Mouse (Mus musculus): ENCODE data around the gene 2310022B05Rik.

The 2310022B05Rik gene

GRCm38 (mm10) chr8:124691706-124692105 is 28.5 kb upstream of the 2310022B05Rik start:
- Histone ChIP-seq H3K4me3 (replicated peaks; ENCODE audit: low read length) (no peak overlapping the region), H3K36me3 (ENCODE audit: insufficient read depth, low read length) (peaks cover 82% of the 10 kb centered on the region), H3K4me1 (replicated peaks; ENCODE audit: low read depth, low read length) (no peaks in the 10 kb centered on the region), H3K9me3 (ENCODE audit: low read length) (no peaks in the 10 kb centered on the region), H3K27me3 (ENCODE audit: insufficient read depth, low read length) (no peaks in the 10 kb centered on the region)
- no peak for TF ChIP-seq CTCF (conservative IDR thresholded peaks at IDR 0.05; ENCODE audit: low read length)
- TF ChIP-seq POU5F1 (IDR thresholded peaks at IDR 0.05; ENCODE audit: borderline replicate concordance, low read length), result no peak
- no peak for TF ChIP-seq NANOG (IDR thresholded peaks at IDR 0.05; ENCODE audit: borderline replicate concordance, low read length)

- TF ChIP-seq NANOG (IDR thresholded peaks at IDR 0.05; ENCODE audit: borderline replicate concordance, low read length) (no peak), CTCF (conservative IDR thresholded peaks at IDR 0.05; ENCODE audit: low read length) (no peak), POU5F1 (IDR thresholded peaks at IDR 0.05; ENCODE audit: borderline replicate concordance, low read length) (no peak)
- peaks cover 82% of the 10 kb centered on the region for H3K36me3 ChIP-seq (ENCODE audit: insufficient read depth, low read length)
Measured at GRCm38 (mm10) chr8:124688899-124689298, 25.7 kb upstream of the 2310022B05Rik start.

GRCm38 (mm10) chr8:124682218-124682617 is 19.0 kb upstream of the 2310022B05Rik start:
- no peaks in the 10 kb centered on the region for H3K27me3 ChIP-seq (ENCODE audit: insufficient read depth, low read length)
- H3K36me3 ChIP-seq (ENCODE audit: insufficient read depth, low read length), result peaks cover 93% of the 10 kb centered on the region
- TF ChIP-seq CTCF (conservative IDR thresholded peaks at IDR 0.05; ENCODE audit: low read length), result no peak
- TF ChIP-seq NANOG (IDR thresholded peaks at IDR 0.05; ENCODE audit: borderline replicate concordance, low read length), result no peak
- no peak for TF ChIP-seq POU5F1 (IDR thresholded peaks at IDR 0.05; ENCODE audit: borderline replicate concordance, low read length)
- no peaks in the 10 kb centered on the region for H3K9me3 ChIP-seq (ENCODE audit: low read length)
- H3K4me1 ChIP-seq (replicated peaks; ENCODE audit: low read depth, low read length), result peaks cover 48% of the 10 kb centered on the region
- H3K4me3 ChIP-seq (replicated peaks; ENCODE audit: low read length), result no peak overlapping the region

More at GRCm38 (mm10) chr8:124688899-124689298, 25.7 kb upstream of the 2310022B05Rik start:
- Histone ChIP-seq H3K27me3 (ENCODE audit: insufficient read depth, low read length) (no peaks in the 10 kb centered on the region), H3K4me1 (replicated peaks; ENCODE audit: low read depth, low read length) (no peaks in the 10 kb centered on the region), H3K4me3 (replicated peaks; ENCODE audit: low read length) (no peak overlapping the region), H3K9me3 (ENCODE audit: low read length) (no peaks in the 10 kb centered on the region)

GRCm38 (mm10) chr8:124681792-124682157 is 18.6 kb upstream of the 2310022B05Rik start:
- Histone ChIP-seq H3K27me3 (ENCODE audit: insufficient read depth, low read length) (no peaks in the 10 kb centered on the region), H3K36me3 (ENCODE audit: insufficient read depth, low read length) (peaks cover 94% of the 10 kb centered on the region), H3K4me3 (replicated peaks; ENCODE audit: low read length) (no peak overlapping the region), H3K4me1 (replicated peaks; ENCODE audit: low read depth, low read length) (peaks cover 53% of the 10 kb centered on the region), H3K9me3 (ENCODE audit: low read length) (no peaks in the 10 kb centered on the region)
- TF ChIP-seq NANOG (IDR thresholded peaks at IDR 0.05; ENCODE audit: borderline replicate concordance, low read length), result no peak
- TF ChIP-seq CTCF (conservative IDR thresholded peaks at IDR 0.05; ENCODE audit: low read length), result peak; percentile 16; the same call in 1 of the 2 replicates

GRCm38 (mm10) chr8:124681077-124681791 is 18.1 kb upstream of the 2310022B05Rik start:
- H3K36me3 ChIP-seq (ENCODE audit: insufficient read depth, low read length), result peaks cover 89% of the 10 kb centered on the region
- H3K4me3 ChIP-seq (replicated peaks; ENCODE audit: low read length), result no peak overlapping the region
- H3K9me3 ChIP-seq (ENCODE audit: low read length), result no peaks in the 10 kb centered on the region
- TF ChIP-seq CTCF (conservative IDR thresholded peaks at IDR 0.05; ENCODE audit: low read length) (no peak), NANOG (IDR thresholded peaks at IDR 0.05; ENCODE audit: borderline replicate concordance, low read length) (no peak), POU5F1 (IDR thresholded peaks at IDR 0.05; ENCODE audit: borderline replicate concordance, low read length) (no peak)
- no peaks in the 10 kb centered on the region for H3K27me3 ChIP-seq (ENCODE audit: insufficient read depth, low read length)
- H3K4me1 ChIP-seq (replicated peaks; ENCODE audit: low read depth, low read length), result peaks cover 57% of the 10 kb centered on the region

GRCm38 (mm10) chr8:124678246-124678645 is 15.1 kb upstream of the 2310022B05Rik start:
- peaks cover 70% of the 10 kb centered on the region for H3K4me1 ChIP-seq (replicated peaks; ENCODE audit: low read depth, low read length)
- no peak overlapping the region for H3K4me3 ChIP-seq (replicated peaks; ENCODE audit: low read length)
- peaks cover 85% of the 10 kb centered on the region for H3K36me3 ChIP-seq (ENCODE audit: insufficient read depth, low read length)
- H3K9me3 ChIP-seq (ENCODE audit: low read length), result no peaks in the 10 kb centered on the region
- TF ChIP-seq POU5F1 (IDR thresholded peaks at IDR 0.05; ENCODE audit: borderline replicate concordance, low read length) (no peak), CTCF (conservative IDR thresholded peaks at IDR 0.05; ENCODE audit: low read length) (no peak), NANOG (IDR thresholded peaks at IDR 0.05; ENCODE audit: borderline replicate concordance, low read length) (no peak)
- H3K27me3 ChIP-seq (ENCODE audit: insufficient read depth, low read length), result no peaks in the 10 kb centered on the region

- Histone ChIP-seq H3K4me3 (replicated peaks; ENCODE audit: low read length) (peak overlapping the region; percentile 46), H3K27me3 (ENCODE audit: insufficient read depth, low read length) (no peaks in the 10 kb centered on the region), H3K36me3 (ENCODE audit: insufficient read depth, low read length) (peaks cover 86% of the 10 kb centered on the region), H3K4me1 (replicated peaks; ENCODE audit: low read depth, low read length) (peaks cover 73% of the 10 kb centered on the region), H3K9me3 (ENCODE audit: low read length) (no peaks in the 10 kb centered on the region)
- TF ChIP-seq CTCF (conservative IDR thresholded peaks at IDR 0.05; ENCODE audit: low read length), result peak; percentile 80
- no peak for TF ChIP-seq NANOG (IDR thresholded peaks at IDR 0.05; ENCODE audit: borderline replicate concordance, low read length)
- TF ChIP-seq POU5F1 (IDR thresholded peaks at IDR 0.05; ENCODE audit: borderline replicate concordance, low read length), result no peak
Measured at GRCm38 (mm10) chr8:124677486-124677885, 14.3 kb upstream of the 2310022B05Rik start.

GRCm38 (mm10) chr8:124677078-124677477 is 13.9 kb upstream of the 2310022B05Rik start:
- TF ChIP-seq POU5F1 (IDR thresholded peaks at IDR 0.05; ENCODE audit: borderline replicate concordance, low read length), result no peak
- peaks cover 70% of the 10 kb centered on the region for H3K4me1 ChIP-seq (replicated peaks; ENCODE audit: low read depth, low read length)
- H3K9me3 ChIP-seq (ENCODE audit: low read length), result no peaks in the 10 kb centered on the region
- peaks cover 86% of the 10 kb centered on the region for H3K36me3 ChIP-seq (ENCODE audit: insufficient read depth, low read length)
- no peaks in the 10 kb centered on the region for H3K27me3 ChIP-seq (ENCODE audit: insufficient read depth, low read length)
- peak overlapping the region; percentile 46 for H3K4me3 ChIP-seq (replicated peaks; ENCODE audit: low read length)

GRCm38 (mm10) chr8:124676661-124677060 is 13.5 kb upstream of the 2310022B05Rik start:
- Histone ChIP-seq H3K9me3 (ENCODE audit: low read length) (no peaks in the 10 kb centered on the region), H3K4me3 (replicated peaks; ENCODE audit: low read length) (peak overlapping the region; percentile 46), H3K4me1 (replicated peaks; ENCODE audit: low read depth, low read length) (peaks cover 66% of the 10 kb centered on the region), H3K36me3 (ENCODE audit: insufficient read depth, low read length) (peaks cover 86% of the 10 kb centered on the region), H3K27me3 (ENCODE audit: insufficient read depth, low read length) (no peaks in the 10 kb centered on the region)
- TF ChIP-seq NANOG (IDR thresholded peaks at IDR 0.05; ENCODE audit: borderline replicate concordance, low read length), result no peak
- no peak for TF ChIP-seq POU5F1 (IDR thresholded peaks at IDR 0.05; ENCODE audit: borderline replicate concordance, low read length)
- TF ChIP-seq CTCF (conservative IDR thresholded peaks at IDR 0.05; ENCODE audit: low read length), result no peak
